Mouse (Mus musculus) lung, embryonic 14.5 days (tissue): ENCODE results near the gene Olfr544. TPM values are rescaled to one million over a fixed set of nuclear protein-coding genes. Genes with fewer than 3 reads are reported as not detected.

ENCODE experiments used
- ATAC-seq: fragments of 200-750 bp; cut with Nextera tagmentation; 2 replicates; pipeline ENCODE4 v1.8.0; 2017; ENCODE audit warnings: mild to moderate bottlenecking, moderate TSS enrichment, moderate library complexity; ENCODE audit not compliant: insufficient read depth
- DNase-seq: peaks from one replicate; pipeline ENCODE4 v3.0.0-alpha.2; 2015
- H3K27ac ChIP-seq: fragments of 300-500 bp; sonication (generic); 2 replicates; pipeline ENCODE4 v1.5.1; 2014; ENCODE audit warnings: low read depth, mild to moderate bottlenecking, moderate library complexity
- H3K27me3 ChIP-seq: fragments of 300-500 bp; sonication (generic); 2 replicates; pipeline ENCODE4 v1.6.1; 2014; ENCODE audit warnings: low read length, control low read depth; ENCODE audit not compliant: insufficient read depth
- H3K36me3 ChIP-seq: fragments of 300-500 bp; sonication (generic); 2 replicates; pipeline ENCODE4 v1.6.1; 2014; ENCODE audit warnings: control low read depth; ENCODE audit not compliant: insufficient read depth
- H3K4me1 ChIP-seq: fragments of 300-500 bp; sonication (generic); 2 replicates; pipeline ENCODE4 v1.6.1; 2014; ENCODE audit warnings: antibody characterized with exemption, control low read depth; ENCODE audit not compliant: insufficient read depth
- H3K4me2 ChIP-seq: fragments of 300-500 bp; sonication (generic); 2 replicates; pipeline ENCODE4 v1.6.1; 2014; ENCODE audit warnings: mild to moderate bottlenecking
- H3K4me3 ChIP-seq: fragments of 300-500 bp; sonication (generic); 2 replicates; pipeline ENCODE4 v1.5.1; 2014; ENCODE audit warnings: low read depth, low read length
- H3K9ac ChIP-seq: fragments of 300-500 bp; sonication (generic); 2 replicates; pipeline ENCODE4 v1.6.1; 2014
- H3K9me3 ChIP-seq: fragments of 300-500 bp; sonication (generic); 2 replicates; pipeline ENCODE4 v1.6.1; 2016; ENCODE audit warnings: low read depth, low read length, control low read depth
- CTCF ChIP-seq: IDR thresholded peaks from 2 replicates; pipeline ENCODE4 v1.5.1; 2016; ENCODE audit warnings: antibody characterized with exemption, low read depth
- WGBS: fragments of 180-500 bp; shearing (Covaris S2); extraction: QIAGEN DNeasy Blood & Tissue Kit; methylation state at CpG from one replicate; pipeline ENCODE4 v1.1.7; 2014; 5-methylcytosine and 5-hydroxymethylcytosine counted together
- polyA plus RNA-seq: library from polyadenylated mRNA; unstranded; fragments of >200 nt; fragmentation: Nextera tagmentation; extraction: Ambion mirVana; gene quantifications from 2 replicates; pipeline ENCODE4 v1.2.1, GENCODE M21; 2014

The Olfr544 gene
- polyA plus RNA-seq, 1 experiment from 2014 or later = 0.11 TPM

DNA sequence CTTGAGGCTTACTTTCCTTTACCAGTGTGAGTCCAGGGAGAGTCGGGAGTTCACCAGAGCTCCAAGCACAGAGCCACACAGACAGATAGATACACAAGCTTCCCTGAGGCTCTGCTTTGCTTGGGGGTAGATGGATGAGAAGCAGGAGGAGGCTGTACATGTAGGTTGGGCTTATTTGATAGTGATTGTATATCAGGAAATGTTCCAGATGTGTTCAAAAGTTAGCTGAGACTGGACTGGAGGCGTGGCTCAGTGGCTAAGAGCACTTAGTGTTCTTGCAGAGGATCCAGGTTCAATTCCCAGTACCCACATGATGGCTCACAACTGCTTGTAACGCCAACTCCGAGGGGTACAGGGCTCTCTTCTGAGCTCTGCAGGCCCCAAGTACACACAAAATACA lies 9.7 kb downstream of the Olfr544 start:
- Histone ChIP-seq H3K27ac (no peak overlapping the region), H3K9me3 (no peaks in the 10 kb centered on the region), H3K36me3 (no peaks in the 10 kb centered on the region), H3K27me3 (no peaks in the 10 kb centered on the region), H3K9ac (no peak overlapping the region), H3K4me2 (no peak overlapping the region), H3K4me1 (peaks cover 7% of the 10 kb centered on the region; the same call in 1 of the 2 replicates), H3K4me3 (no peak overlapping the region)
- ATAC-seq = no peak
- DNase-seq = peak; percentile 13
- WGBS = 78% methylated on average over 4 of the region's 4 CpGs
- TF ChIP-seq CTCF = no peak

DNA sequence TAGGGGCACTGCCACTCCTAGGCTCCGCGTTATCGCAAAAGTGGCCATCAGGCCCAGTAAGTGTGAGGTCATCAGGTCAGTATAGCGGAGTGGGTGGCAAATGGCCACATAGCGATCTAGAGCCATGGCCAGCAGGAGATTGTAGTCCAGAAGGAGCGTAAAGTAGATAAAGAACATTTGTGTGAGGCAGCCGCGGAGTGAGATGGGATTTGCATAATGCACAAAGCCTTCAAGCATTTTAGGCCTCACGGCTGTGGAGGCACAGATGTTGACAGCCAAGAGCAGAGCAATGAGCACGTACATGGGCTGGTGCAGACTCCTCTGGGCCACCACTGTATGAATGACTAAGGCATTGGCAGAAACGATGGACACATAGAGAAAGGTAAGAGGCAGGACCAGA lies 10.7 kb downstream of the Olfr544 start:
- Histone ChIP-seq H3K9me3 (no peaks in the 10 kb centered on the region), H3K4me2 (no peak overlapping the region), H3K4me1 (peaks cover 7% of the 10 kb centered on the region; the same call in 1 of the 2 replicates), H3K27ac (no peak overlapping the region), H3K27me3 (no peaks in the 10 kb centered on the region), H3K36me3 (no peaks in the 10 kb centered on the region), H3K9ac (no peak overlapping the region), H3K4me3 (no peak overlapping the region)
- no peak for DNase-seq
- no peak for TF ChIP-seq CTCF
- 78% methylated on average over 11 of the region's 11 CpGs for WGBS
- no peak for ATAC-seq

DNA sequence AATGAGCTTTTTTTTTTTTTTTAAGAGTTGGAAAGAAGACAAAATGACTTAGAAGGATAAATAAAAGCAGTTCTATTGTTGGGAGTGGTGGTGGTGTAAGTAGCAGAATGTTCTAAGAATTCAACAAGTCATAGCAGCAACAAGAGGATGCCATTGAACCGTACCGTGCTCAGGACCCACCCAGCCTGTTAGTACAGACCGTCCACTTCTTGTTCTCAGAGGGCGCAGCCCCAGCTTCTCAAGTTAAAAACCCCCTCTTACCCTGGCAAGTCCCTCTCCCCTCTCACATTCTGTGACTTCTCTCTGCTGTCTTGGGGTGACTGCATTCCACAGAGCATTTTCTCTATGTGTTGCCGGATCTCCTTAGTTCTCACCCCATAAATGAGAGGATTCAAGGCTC lies 11.5 kb downstream of the Olfr544 start:
- Histone ChIP-seq H3K9ac (no peak overlapping the region), H3K36me3 (no peaks in the 10 kb centered on the region), H3K4me2 (no peak overlapping the region), H3K9me3 (no peaks in the 10 kb centered on the region), H3K4me1 (peaks cover 7% of the 10 kb centered on the region; the same call in 1 of the 2 replicates), H3K4me3 (no peak overlapping the region), H3K27me3 (no peaks in the 10 kb centered on the region), H3K27ac (no peak overlapping the region)
- ATAC-seq (no peak), DNase-seq (no peak)
- no peak for TF ChIP-seq CTCF
- 90% methylated on average over 5 of the region's 5 CpGs for WGBS

GRCm38 (mm10) chr7:102472675-102473074 lies 15.4 kb downstream of the Olfr544 start:
- H3K27ac ChIP-seq = no peak overlapping the region
- no peak for TF ChIP-seq CTCF
- 58% methylated on average over 5 of the region's 5 CpGs for WGBS

GRCm38 (mm10) chr7:102467566-102467965 lies 20.5 kb downstream of the Olfr544 start:
- Histone ChIP-seq H3K9ac (no peak overlapping the region), H3K27me3 (no peaks in the 10 kb centered on the region), H3K4me3 (no peak overlapping the region), H3K36me3 (peaks cover 69% of the 10 kb centered on the region), H3K9me3 (no peaks in the 10 kb centered on the region), H3K27ac (no peak overlapping the region), H3K4me1 (no peaks in the 10 kb centered on the region), H3K4me2 (no peak overlapping the region)
- WGBS = 89% methylated on average over 8 of the region's 8 CpGs
- DNase-seq (no peak), ATAC-seq (no peak)
- TF ChIP-seq CTCF = no peak

More at GRCm38 (mm10) chr7:102472675-102473074, 15.4 kb downstream of the Olfr544 start:
- DNase-seq (no peak), ATAC-seq (no peak)
- Histone ChIP-seq H3K9ac (no peak overlapping the region), H3K9me3 (no peaks in the 10 kb centered on the region), H3K4me2 (no peak overlapping the region), H3K4me1 (no peaks in the 10 kb centered on the region), H3K27me3 (no peaks in the 10 kb centered on the region), H3K4me3 (no peak overlapping the region), H3K36me3 (peaks cover 20% of the 10 kb centered on the region)

- no peak for ATAC-seq
- no peak overlapping the region for H3K4me2 ChIP-seq
Measured at GRCm38 (mm10) chr7:102458618-102459380, 29.3 kb downstream of the Olfr544 start.

GRCm38 (mm10) chr7:102446438-102446837 lies 41.7 kb downstream of the Olfr544 start:
- no peak overlapping the region for H3K4me2 ChIP-seq
- H3K4me1 ChIP-seq = peaks cover 8% of the 10 kb centered on the region
- no peak for DNase-seq
- H3K36me3 ChIP-seq = peaks cover 68% of the 10 kb centered on the region
- no peaks in the 10 kb centered on the region for H3K9me3 ChIP-seq
- no peak overlapping the region for H3K4me3 ChIP-seq
- no peak for TF ChIP-seq CTCF
- no peak for ATAC-seq
- no peak overlapping the region for H3K27ac ChIP-seq
- H3K27me3 ChIP-seq = no peaks in the 10 kb centered on the region
- WGBS = 91% methylated on average over 9 of the region's 9 CpGs
- no peak overlapping the region for H3K9ac ChIP-seq

More at GRCm38 (mm10) chr7:102458618-102459380, 29.3 kb downstream of the Olfr544 start:
- Histone ChIP-seq H3K4me3 (no peak overlapping the region), H3K27ac (no peak overlapping the region), H3K9ac (no peak overlapping the region), H3K9me3 (no peaks in the 10 kb centered on the region), H3K4me1 (no peaks in the 10 kb centered on the region), H3K36me3 (peaks cover 97% of the 10 kb centered on the region), H3K27me3 (no peaks in the 10 kb centered on the region)
- no peak for DNase-seq
- 86% methylated on average over 5 of the region's 5 CpGs for WGBS
- TF ChIP-seq CTCF = no peak
